Mouse (Mus musculus): ENCODE data around the gene Bub1b.

DNA sequence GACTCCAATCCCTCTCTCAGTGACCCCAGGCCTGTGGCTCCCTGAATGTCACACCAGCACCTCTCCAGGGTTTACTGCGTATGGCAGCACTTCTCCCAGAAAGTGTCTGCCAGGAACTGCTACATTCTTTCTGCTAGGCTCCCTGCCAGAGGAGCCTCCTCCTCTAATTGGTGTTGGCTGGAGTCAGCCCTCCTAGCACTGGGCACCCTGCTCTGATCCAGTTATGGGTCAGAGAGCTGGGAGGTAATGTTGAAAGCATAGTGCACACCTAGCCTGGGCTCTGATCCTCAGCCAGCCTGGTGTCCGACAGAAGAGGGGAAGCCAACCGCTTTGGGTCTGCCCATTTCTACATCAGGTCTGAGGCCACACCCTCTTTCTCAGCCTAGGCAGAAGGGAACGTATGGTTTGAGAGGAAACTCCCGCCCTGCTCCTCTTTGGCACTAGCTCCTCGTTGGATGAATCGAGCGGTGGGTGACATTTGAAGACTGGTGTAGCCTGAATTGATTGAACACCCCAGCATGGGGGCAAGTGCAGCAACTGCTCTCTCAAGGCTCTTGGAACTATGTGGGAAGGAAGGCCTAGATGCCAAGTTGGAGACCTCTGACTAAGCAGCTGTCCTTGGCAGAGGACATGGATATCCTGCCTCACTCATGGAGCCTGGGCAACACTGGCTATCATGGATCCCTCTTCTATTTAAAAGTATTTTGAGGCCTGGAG lies 84.7 kb downstream of the Bub1b start:
- TF ChIP-seq CTCF (conservative IDR thresholded peaks at IDR 0.05; ENCODE audit: low read length) (no peak), POU5F1 (IDR thresholded peaks at IDR 0.05; ENCODE audit: borderline replicate concordance, low read length) (no peak)

Data from E14TG2a.4 (cell line).